Comparison of ENCODE assay signal across 8 mouse cellular contexts in the genomic region with DNA sequence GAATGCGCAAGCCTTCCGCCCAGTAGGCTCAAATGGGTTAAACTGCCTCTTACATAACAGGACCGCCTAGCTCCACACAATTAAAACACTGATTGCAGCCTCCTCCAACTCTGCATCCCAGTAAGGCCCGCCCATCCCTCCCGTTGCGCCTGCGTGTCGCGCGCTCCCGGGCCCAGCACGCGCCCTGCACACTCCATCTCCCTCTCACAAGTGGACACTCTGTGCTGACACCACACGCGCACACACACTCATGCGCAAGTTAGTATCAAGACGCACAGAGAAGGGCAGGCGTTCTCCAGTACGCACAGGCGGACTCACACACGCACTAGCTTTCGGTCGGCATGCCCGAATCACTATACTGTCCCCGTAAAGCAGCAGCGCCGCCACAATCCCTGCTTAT. TPM values are rescaled to one million over a fixed set of nuclear protein-coding genes. Genes with fewer than 3 reads are reported as not detected.
A peak's percentile ranks its signal among the peaks of the same experiment; 100 is the strongest.
DNase-seq lines count a peak whose midpoint lies in the region; ATAC-seq and TF ChIP-seq lines count a peak whose summit lies in the region.

No protein-coding gene starts in this region.

- H3K9ac ChIP-seq in lung, embryonic 14.5 days: peak overlapping the region; percentile 42; the same call in 1 of the 2 replicates

- H3K9me3 ChIP-seq in E14TG2a.4 (ENCODE audit: low read length): no peaks in the 10 kb centered on the region
- H3K9me3 ChIP-seq in lung, embryonic 14.5 days (ENCODE audit: low read depth, low read length): no peaks in the 10 kb centered on the region

- peak overlapping the region; percentile 69 for H3K4me2 ChIP-seq in lung, embryonic 14.5 days

- peaks cover 52% of the 10 kb centered on the region for H3K27me3 ChIP-seq in E14TG2a.4 (ENCODE audit: insufficient read depth, low read length)
- H3K27me3 ChIP-seq in lung, embryonic 14.5 days (ENCODE audit: insufficient read depth, low read length): peaks cover 13% of the 10 kb centered on the region; the same call in 1 of the 2 replicates

- peaks cover 13% of the 10 kb centered on the region for H3K4me1 ChIP-seq in E14TG2a.4 (replicated peaks; ENCODE audit: low read depth, low read length)
- H3K4me1 ChIP-seq in lung, embryonic 14.5 days (ENCODE audit: insufficient read depth): no peaks in the 10 kb centered on the region

- DNase-seq in cerebellum, adult 8-10 months: peak; percentile 88
- DNase-seq in heart, postnatal 4 days: peak; percentile 65
- peak; percentile 79 for DNase-seq in layer of hippocampus, adult 9-10 months (ENCODE audit: low spot score)
- DNase-seq in lung, embryonic 14.5 days: peak; percentile 89
- DNase-seq in ovary, postnatal 36 days (ENCODE audit: low spot score): peak; percentile 57
- DNase-seq in thymus, postnatal 10 days (ENCODE audit: low spot score in 2 of 2): no peak

- TF ChIP-seq CTCF in E14TG2a.4 (conservative IDR thresholded peaks at IDR 0.05; ENCODE audit: low read length): no peak
- no peak for TF ChIP-seq CTCF in lung, embryonic 14.5 days (IDR thresholded peaks at IDR 0.05; ENCODE audit: low read depth)

- peak; percentile 76 for ATAC-seq in frontal cortex, adult (ENCODE audit: low TSS enrichment)
- ATAC-seq in lung, embryonic 14.5 days (ENCODE audit: insufficient read depth): peak; percentile 93

- peak overlapping the region; percentile 70 for H3K27ac ChIP-seq in lung, embryonic 14.5 days (ENCODE audit: low read depth)

- H3K36me3 ChIP-seq in E14TG2a.4 (ENCODE audit: insufficient read depth, low read length): no peaks in the 10 kb centered on the region
- H3K36me3 ChIP-seq in lung, embryonic 14.5 days (ENCODE audit: insufficient read depth): no peaks in the 10 kb centered on the region

- H3K4me3 ChIP-seq in E14TG2a.4 (replicated peaks; ENCODE audit: low read length): peak overlapping the region; percentile 83
- H3K4me3 ChIP-seq in lung, embryonic 14.5 days (ENCODE audit: low read depth, low read length): peak overlapping the region; percentile 58

- WGBS in lung, embryonic 14.5 days: 0% methylated on average over 27 of the region's 27 CpGs

RNA-seq across cellular contexts. Expression of a gene that starts 0.8 kb away (rescaled TPM):
- total RNA-seq in heart, postnatal 4 days (2021): 1 to 10 TPM in 1 of 2 experiments, under 1 TPM in 1; 0.61 to 1.4 TPM
- 7.6 and 7.8 TPM in 2 replicates for polyA plus RNA-seq in lung, embryonic 14.5 days (2014; fragmentation: Nextera tagmentation; extraction: Ambion mirVana)

Comparison
In these comparisons a context has a peak if more than half of its experiments do, and no peak if none do; other contexts are left out.
1. DNase-seq: peak in cerebellum, adult 8-10 months (single experiment), heart, postnatal 4 days (single experiment), layer of hippocampus, adult 9-10 months (single experiment), lung, embryonic 14.5 days (single experiment) and ovary, postnatal 36 days (single experiment); none in thymus, postnatal 10 days (0 of 2).